ENCODE assay signal across 21 mouse cellular contexts in genomic region chr9:61395071-61395470, GRCm38 (mm10).
"Had no signal": no experiment of that assay in that cellular context is flagged by ENCODE, and none has a peak within 500 bp of the region (broad histone marks: within the 10 kb centered on the region; RNA-seq: fewer than 3 reads in every experiment).

No protein-coding gene starts in this region.

- H3K27me3 ChIP-seq: lung, embryonic 15.5 days had no signal

- H3K9me3 ChIP-seq: lung, embryonic 15.5 days; midbrain, embryonic 13.5 days; neural tube, embryonic 13.5 days; neural tube, embryonic 15.5 days had no signal

- ATAC-seq: liver, postnatal 0 days; lung, postnatal 0 days; midbrain, embryonic 13.5 days; midbrain, embryonic 16.5 days had no signal

- DNase-seq: liver, postnatal 0 days; lung, adult 2 months; lung, postnatal 14 days; lung, postnatal 36 days; retina, postnatal 1 day; right cerebral cortex, adult 18-20 months; right cerebral cortex, postnatal 25 days; right cerebral cortex, postnatal 4 days; spleen, adult 18-20 months; thymus, adult 18-20 months; thymus, postnatal 14 days; thymus, postnatal 36 days had no signal

- H3K4me3 ChIP-seq: lung, embryonic 15.5 days; midbrain, embryonic 13.5 days; myocyte; neural tube, embryonic 13.5 days; neural tube, embryonic 15.5 days had no signal

- H3K4me2 ChIP-seq: lung, embryonic 15.5 days; midbrain, embryonic 11.5 days; midbrain, embryonic 13.5 days; neural tube, embryonic 13.5 days; neural tube, embryonic 15.5 days had no signal

- H3K27ac ChIP-seq: lung, embryonic 15.5 days; macrophage; midbrain, embryonic 13.5 days; neural tube, embryonic 15.5 days had no signal

- H3K9ac ChIP-seq: liver, postnatal 0 days; lung, embryonic 15.5 days; midbrain, embryonic 13.5 days; neural tube, embryonic 13.5 days; neural tube, embryonic 15.5 days had no signal
